8 mouse cellular contexts compared by ENCODE assay signal in genomic region chr11:24371963-24372362, GRCm38 (mm10).
DNase-seq lines count a peak whose midpoint lies in the region; ATAC-seq and TF ChIP-seq lines count a peak whose summit lies in the region.

No protein-coding gene starts in this region.

- H3K4me2 ChIP-seq in forebrain, postnatal 0 days (ENCODE audit: low read depth), result peak overlapping the region; percentile 13; the same call in 1 of the 2 replicates
- no peak overlapping the region for H3K4me2 ChIP-seq in lung, embryonic 15.5 days

- TF ChIP-seq POLR2A in small intestine, adult 2 months (IDR thresholded peaks at IDR 0.05; ENCODE audit: low read depth, low read length), result 0 out of 2 replicates have a peak, but pooled peaks have one; percentile 11

- no peaks in the 10 kb centered on the region for H3K27me3 ChIP-seq in forebrain, postnatal 0 days (ENCODE audit: insufficient read depth, low read length)
- H3K27me3 ChIP-seq in lung, embryonic 15.5 days, result no peaks in the 10 kb centered on the region
- H3K27me3 ChIP-seq in small intestine, adult 2 months (ENCODE audit: control insufficient read depth, insufficient read depth, low read length), result no peaks in the 10 kb centered on the region

- no peak overlapping the region for H3K4me3 ChIP-seq in forebrain, postnatal 0 days (ENCODE audit: low read depth, low read length)
- no peak overlapping the region for H3K4me3 ChIP-seq in lung, embryonic 15.5 days
- peak overlapping the region; percentile 57 for H3K4me3 ChIP-seq in small intestine, adult 2 months (ENCODE audit: low read depth, low read length)

- WGBS in forebrain, postnatal 0 days, result 26% methylated on average over 8 of the region's 8 CpGs
- 41% methylated on average over 8 of the region's 8 CpGs for WGBS in lung, embryonic 15.5 days
- 8% methylated on average over 8 of the region's 8 CpGs for WGBS in small intestine, adult 2 months

- no peak for TF ChIP-seq CTCF in forebrain, postnatal 0 days (IDR thresholded peaks at IDR 0.05; ENCODE audit: low read depth)
- TF ChIP-seq CTCF in small intestine, adult 2 months (IDR thresholded peaks at IDR 0.05; ENCODE audit: extremely low read depth, insufficient read length, insufficient replicate concordance, low read depth, low read length), result no peak

- peak; percentile 31 for DNase-seq in ovary, postnatal 14 days (ENCODE audit: low spot score)
- DNase-seq in ovary, adult 18-20 months (ENCODE audit: low spot score), result no peak
- peak; percentile 43 for DNase-seq in forebrain, postnatal 0 days
- no peak for DNase-seq in layer of hippocampus, postnatal 25 days (ENCODE audit: extremely low spot score in 1 of 2, low spot score in 1 of 2)
- DNase-seq in spleen, postnatal 14 days (ENCODE audit: low spot score in 2 of 2), result no peak
- DNase-seq in layer of hippocampus, adult 9-10 months (ENCODE audit: low spot score), result no peak

- no peaks in the 10 kb centered on the region for H3K36me3 ChIP-seq in forebrain, postnatal 0 days (ENCODE audit: insufficient read depth)
- no peaks in the 10 kb centered on the region for H3K36me3 ChIP-seq in lung, embryonic 15.5 days
- H3K36me3 ChIP-seq in small intestine, adult 2 months (ENCODE audit: control insufficient read depth, insufficient read depth, low read length), result no peaks in the 10 kb centered on the region

- peak overlapping the region; percentile 29; the same call in 1 of the 2 replicates for H3K27ac ChIP-seq in forebrain, postnatal 0 days (ENCODE audit: low read depth, low read length)
- no peak overlapping the region for H3K27ac ChIP-seq in lung, embryonic 15.5 days
- peak overlapping the region; percentile 56 for H3K27ac ChIP-seq in small intestine, adult 2 months (ENCODE audit: insufficient read depth, low read depth, low read length)

- H3K4me1 ChIP-seq in forebrain, postnatal 0 days (ENCODE audit: insufficient read depth), result peaks cover 22% of the 10 kb centered on the region; the same call in 1 of the 2 replicates
- H3K4me1 ChIP-seq in lung, embryonic 15.5 days, result peaks cover 20% of the 10 kb centered on the region
- H3K4me1 ChIP-seq in small intestine, adult 2 months (ENCODE audit: control insufficient read depth, insufficient read depth, insufficient read length, low read length), result peaks cover 11% of the 10 kb centered on the region

- no peak for ATAC-seq in forebrain, postnatal 0 days
- peak; percentile 52; the same call in 1 of the 2 replicates for ATAC-seq in lung, embryonic 15.5 days (ENCODE audit: borderline replicate concordance, extremely low read depth, low FRiP score, low TSS enrichment)

- H3K9ac ChIP-seq in forebrain, postnatal 0 days, result no peak overlapping the region
- no peak overlapping the region for H3K9ac ChIP-seq in lung, embryonic 15.5 days

- no peaks in the 10 kb centered on the region for H3K9me3 ChIP-seq in forebrain, postnatal 0 days (ENCODE audit: low read length)
- H3K9me3 ChIP-seq in lung, embryonic 15.5 days, result no peaks in the 10 kb centered on the region

Comparison
In these comparisons a context has a peak if more than half of its experiments do, and no peak if none do; other contexts are left out.
1. DNase-seq: peak in ovary, postnatal 14 days (single experiment) and forebrain, postnatal 0 days (single experiment); none in ovary, adult 18-20 months (single experiment), layer of hippocampus, postnatal 25 days (0 of 2), spleen, postnatal 14 days (0 of 2) and layer of hippocampus, adult 9-10 months (single experiment).